ENCODE assay signal across 9 mouse cellular contexts in genomic region chr6:99615272-99615751, GRCm38 (mm10). TPM values are rescaled to one million over a fixed set of nuclear protein-coding genes. Genes with fewer than 3 reads are reported as not detected.
DNase-seq lines count a peak whose midpoint lies in the region; ATAC-seq lines count a peak whose summit lies in the region.
"Had no signal": no experiment of that assay in that cellular context is flagged by ENCODE, and none has a peak within 500 bp of the region (broad histone marks: within the 10 kb centered on the region; RNA-seq: fewer than 3 reads in every experiment).

No protein-coding gene starts in this region.

- H3K27me3 ChIP-seq in neural tube, embryonic 11.5 days (ENCODE audit: control insufficient read depth, insufficient read depth, low read length) = no peaks in the 10 kb centered on the region
- H3K27me3 ChIP-seq in neural tube, embryonic 15.5 days (replicated peaks) = peaks cover 12% of the 10 kb centered on the region; the same call in 1 of the 2 replicates
- H3K27me3 ChIP-seq: limb, embryonic 15.5 days had no signal

- peaks cover 18% of the 10 kb centered on the region for H3K4me1 ChIP-seq in neural tube, embryonic 11.5 days (ENCODE audit: control insufficient read depth, insufficient read depth, low read length)
- H3K4me1 ChIP-seq in neural tube, embryonic 15.5 days = peaks cover 17% of the 10 kb centered on the region

- ATAC-seq in neural tube, embryonic 11.5 days (ENCODE audit: insufficient read depth, low FRiP score, low TSS enrichment) = no peak
- ATAC-seq in neural tube, embryonic 15.5 days (ENCODE audit: low FRiP score) = no peak
- ATAC-seq in CD4-positive, CD25-positive, alpha-beta regulatory T cell, adult 4 months = no peak

- WGBS in neural tube, embryonic 11.5 days = 21% methylated on average over 10 of the region's 10 CpGs
- WGBS in neural tube, embryonic 15.5 days = 12% methylated on average over 10 of the region's 10 CpGs

- DNase-seq in adrenal gland, postnatal 14 days = peak; percentile 19
- no peak for DNase-seq in adrenal gland, adult 2 months
- DNase-seq in neural tube, embryonic 11.5 days (ENCODE audit: low spot score) = no peak
- DNase-seq in neural tube, embryonic 10.5 days (ENCODE audit: extremely low spot score, low spot score) = no peak
- DNase-seq in kidney, postnatal 25 days = peak; percentile 38 to 67
- DNase-seq in thymus, postnatal 10 days (ENCODE audit: low spot score in 2 of 2) = no peak

- H3K4me2 ChIP-seq in neural tube, embryonic 11.5 days (ENCODE audit: low read depth) = no peak overlapping the region
- peak overlapping the region; percentile 33 for H3K4me2 ChIP-seq in neural tube, embryonic 15.5 days
- H3K4me2 ChIP-seq: limb, embryonic 15.5 days had no signal

- H3K9ac ChIP-seq in neural tube, embryonic 11.5 days (ENCODE audit: low read length) = 0 out of 2 replicates have a peak overlapping the region, but pooled peaks have one; percentile 14
- no peak overlapping the region for H3K9ac ChIP-seq in neural tube, embryonic 15.5 days (replicated peaks)
- H3K9ac ChIP-seq: limb, embryonic 15.5 days had no signal

- peak overlapping the region; percentile 34; the same call in 1 of the 2 replicates for H3K27ac ChIP-seq in neural tube, embryonic 11.5 days (ENCODE audit: low read depth, low read length)
- H3K27ac ChIP-seq in neural tube, embryonic 15.5 days (replicated peaks) = no peak overlapping the region
- H3K27ac ChIP-seq: limb, embryonic 15.5 days had no signal

- no peaks in the 10 kb centered on the region for H3K9me3 ChIP-seq in neural tube, embryonic 11.5 days (ENCODE audit: control insufficient read depth, low read length)
- no peaks in the 10 kb centered on the region for H3K9me3 ChIP-seq in neural tube, embryonic 15.5 days (replicated peaks)
- H3K9me3 ChIP-seq: limb, embryonic 15.5 days had no signal

- H3K4me3 ChIP-seq in neural tube, embryonic 11.5 days (ENCODE audit: low read depth, low read length) = no peak overlapping the region
- H3K4me3 ChIP-seq in neural tube, embryonic 15.5 days (replicated peaks) = no peak overlapping the region
- H3K4me3 ChIP-seq: limb, embryonic 15.5 days had no signal

- no peaks in the 10 kb centered on the region for H3K36me3 ChIP-seq in neural tube, embryonic 11.5 days (ENCODE audit: control insufficient read depth, insufficient read depth, low read length)
- no peaks in the 10 kb centered on the region for H3K36me3 ChIP-seq in neural tube, embryonic 15.5 days
- H3K36me3 ChIP-seq: limb, embryonic 15.5 days had no signal

RNA-seq across cellular contexts. Expression of gene Eif4e3, which starts 51.3 kb away (rescaled TPM):
- 32.9 and 33.6 TPM in 2 replicates for total RNA-seq in adrenal gland, postnatal 14 days (2021)
- total RNA-seq in adrenal gland, adult 2 months (2021) = 10 to 100 TPM; 30.2 to 32.6 TPM
- 5.4 and 6.9 TPM in 2 replicates for polyA plus RNA-seq in adrenal gland, adult 2 months (2012; rRNA removed)
- polyA plus RNA-seq in neural tube, embryonic 11.5 days (2014; fragmentation: Nextera tagmentation; extraction: Ambion mirVana) = 19.5 and 19.6 TPM in 2 replicates
- polyA plus RNA-seq in neural tube, embryonic 15.5 days (2015; fragmentation: Nextera tagmentation; extraction: Ambion mirVana) = 7.0 and 9.2 TPM in 2 replicates
- polyA plus RNA-seq in CD4-positive, CD25-positive, alpha-beta regulatory T cell, adult 4 months (2017; shearing (Covaris generic)) = 10 to 100 TPM; 27.0 TPM

RNA-seq across cellular contexts. Expression of gene Gm20696, which starts 51.3 kb away (rescaled TPM):
- 5.0 and 7.7 TPM in 2 replicates for total RNA-seq in adrenal gland, postnatal 14 days (2021)
- total RNA-seq in adrenal gland, adult 2 months (2021) = 1 to 10 TPM; 2.3 to 3.0 TPM
- polyA plus RNA-seq in adrenal gland, adult 2 months (2012; rRNA removed) = 1.8 and 1.9 TPM in 2 replicates
- 2.5 and 4.7 TPM in 2 replicates for polyA plus RNA-seq in neural tube, embryonic 11.5 days (2014; fragmentation: Nextera tagmentation; extraction: Ambion mirVana)
- 2.3 and 2.7 TPM in 2 replicates for polyA plus RNA-seq in neural tube, embryonic 15.5 days (2015; fragmentation: Nextera tagmentation; extraction: Ambion mirVana)
- polyA plus RNA-seq in CD4-positive, CD25-positive, alpha-beta regulatory T cell, adult 4 months (2017; shearing (Covaris generic)) = 10 to 100 TPM; 19.5 to 26.0 TPM

Comparison
In these comparisons a context has a peak if more than half of its experiments do, and no peak if none do; other contexts are left out.
1. DNase-seq: peak in adrenal gland, postnatal 14 days (single experiment) and kidney, postnatal 25 days (2 of 2); none in adrenal gland, adult 2 months (single experiment), neural tube, embryonic 11.5 days (single experiment), neural tube, embryonic 10.5 days (single experiment) and thymus, postnatal 10 days (0 of 2).